Mouse (Mus musculus) myocyte (in vitro differentiated cells): ENCODE measurements around the gene Aamp. TPM values are rescaled to one million over a fixed set of nuclear protein-coding genes. Genes with fewer than 3 reads are reported as not detected.

Source experiments
- H3K27me3 ChIP-seq: one replicate; pipeline ENCODE4 v1.6.1; 2011; ENCODE audit not compliant: control insufficient read depth, insufficient read depth, insufficient read length
- H3K36me3 ChIP-seq: one replicate; pipeline ENCODE4 v1.6.1; 2011; ENCODE audit not compliant: control insufficient read depth, insufficient read depth
- H3K4me2 ChIP-seq: one replicate; pipeline ENCODE4 v1.6.1; 2011; ENCODE audit warnings: low read depth, control low read depth
- H3K4me3 ChIP-seq: one replicate; pipeline ENCODE4 v1.5.1; 2011; ENCODE audit warnings: mild to moderate bottlenecking, control low read depth, moderate library complexity
- H3K79me2 ChIP-seq: one replicate; pipeline ENCODE4 v1.6.1; 2011; ENCODE audit not compliant: control insufficient read depth, insufficient read depth
- H3ac ChIP-seq: one replicate; pipeline ENCODE4 v1.6.1; 2011; ENCODE audit not compliant: control insufficient read depth, insufficient read length
- CEBPB ChIP-seq: IDR thresholded peaks from 2 replicates; pipeline ENCODE4 v1.6.1; 2011; ENCODE audit warnings: mild to moderate bottlenecking, moderate library complexity; ENCODE audit not compliant: poor library complexity, insufficient read depth, severe bottlenecking
- E2F4 ChIP-seq: IDR thresholded peaks from one replicate; pipeline ENCODE4 v1.6.1; 2011; ENCODE audit warnings: mild to moderate bottlenecking, control low read depth, moderate library complexity; ENCODE audit not compliant: insufficient read depth
- MAX ChIP-seq: IDR thresholded peaks from one replicate; pipeline ENCODE4 v1.6.1; 2011; ENCODE audit warnings: low read depth, mild to moderate bottlenecking, control low read depth
- MYOD1 ChIP-seq, 3 experiments: IDR thresholded peaks; one replicate each; pipeline ENCODE4 v1.6.1; 2011; ENCODE audit warnings: control low read depth in 2 of 3, low read depth in 2 of 3, mild to moderate bottlenecking in 2 of 3, moderate library complexity in 1 of 3; ENCODE audit not compliant: insufficient read length in 2 of 3, control insufficient read depth in 1 of 3
- MYOG ChIP-seq, 3 experiments: IDR thresholded peaks; one replicate each; pipeline ENCODE4 v1.6.1; 2011; ENCODE audit warnings: control low read depth in 2 of 3, low read depth in 2 of 3, mild to moderate bottlenecking in 2 of 3; ENCODE audit not compliant: insufficient read length in 2 of 3, control insufficient read depth in 1 of 3, insufficient read depth in 1 of 3
- POLR2A ChIP-seq: IDR thresholded peaks from one replicate; pipeline ENCODE4 v1.6.1; 2011; ENCODE audit warnings: low read depth, mild to moderate bottlenecking, control low read depth, moderate library complexity; ENCODE audit not compliant: insufficient read length
- POLR2AphosphoS2 ChIP-seq: IDR thresholded peaks from one replicate; pipeline ENCODE4 v1.6.1; 2011; ENCODE audit warnings: low read depth, control low read depth; ENCODE audit not compliant: insufficient read length
- REST ChIP-seq: IDR thresholded peaks from one replicate; pipeline ENCODE4 v1.6.1; 2011; ENCODE audit warnings: mild to moderate bottlenecking, control low read depth, moderate library complexity; ENCODE audit not compliant: insufficient read depth, insufficient read length
- SRF ChIP-seq: IDR thresholded peaks from one replicate; pipeline ENCODE4 v1.6.1; 2011; ENCODE audit warnings: low read depth; ENCODE audit not compliant: control insufficient read depth, insufficient read length
- TCF12 ChIP-seq: IDR thresholded peaks from one replicate; pipeline ENCODE4 v1.6.1; 2011; ENCODE audit warnings: mild to moderate bottlenecking, control low read depth; ENCODE audit not compliant: poor library complexity, insufficient read depth, severe bottlenecking
- TCF3 ChIP-seq: IDR thresholded peaks from one replicate; pipeline ENCODE4 v1.6.1; 2011; ENCODE audit warnings: low read depth, control low read depth; ENCODE audit not compliant: insufficient read length
- USF1 ChIP-seq: IDR thresholded peaks from one replicate; pipeline ENCODE4 v1.6.1; 2011; ENCODE audit warnings: low read depth, mild to moderate bottlenecking, control low read depth, moderate library complexity
- polyA plus RNA-seq: library from polyadenylated mRNA; unstranded; fragments of >200 nt; fragmentation: generic; extraction: Trizol; gene quantifications from one replicate; pipeline ENCODE4 v1.2.1, GENCODE M21; 2012; ENCODE audit warnings: missing spikeins

Aamp gene
- polyA plus RNA-seq, 1 experiment, result 199 TPM

GRCm38 (mm10) chr1:74268750-74269149 is 15.8 kb downstream of the Aamp start:
- H3K79me2 ChIP-seq, result no peaks in the 10 kb centered on the region
- TF ChIP-seq MYOD1 (IDR thresholded peaks at IDR 0.05; ENCODE audit: control insufficient read depth in 1 of 3, insufficient read length in 2 of 3, low read depth in 2 of 3), result no peak
- TF ChIP-seq POLR2A, result no peak
- TF ChIP-seq USF1, result no peak
- no peak for TF ChIP-seq MYOG (IDR thresholded peaks at IDR 0.05; ENCODE audit: control insufficient read depth in 1 of 3, insufficient read depth in 1 of 3, insufficient read length in 2 of 3, low read depth in 2 of 3)
- no peak overlapping the region for H3K4me3 ChIP-seq
- H3ac ChIP-seq, result no peak overlapping the region
- H3K27me3 ChIP-seq, result no peaks in the 10 kb centered on the region
- peaks cover 30% of the 10 kb centered on the region for H3K36me3 ChIP-seq
- H3K4me2 ChIP-seq, result no peak overlapping the region

GRCm38 (mm10) chr1:74262510-74262909 is 22.0 kb downstream of the Aamp start:
- Histone ChIP-seq H3K36me3 (peaks cover 59% of the 10 kb centered on the region), H3K27me3 (no peaks in the 10 kb centered on the region), H3K4me2 (no peak overlapping the region), H3K79me2 (no peaks in the 10 kb centered on the region), H3ac (no peak overlapping the region), H3K4me3 (no peak overlapping the region)
- TF ChIP-seq MAX, result no peak
- no peak for TF ChIP-seq REST
- no peak for TF ChIP-seq E2F4
- TF ChIP-seq CEBPB, result no peak
- no peak for TF ChIP-seq TCF3
- no peak for TF ChIP-seq USF1
- no peak for TF ChIP-seq POLR2AphosphoS2
- no peak for TF ChIP-seq TCF12
- no peak for TF ChIP-seq POLR2A

- H3K4me2 ChIP-seq, result no peak overlapping the region
- no peak overlapping the region for H3K4me3 ChIP-seq
- H3K27me3 ChIP-seq, result no peaks in the 10 kb centered on the region
- H3ac ChIP-seq, result no peak overlapping the region
- peaks cover 9% of the 10 kb centered on the region for H3K79me2 ChIP-seq
- peaks cover 80% of the 10 kb centered on the region for H3K36me3 ChIP-seq
- no peak for TF ChIP-seq E2F4
- TF ChIP-seq CEBPB, result no peak
- TF ChIP-seq MYOG (IDR thresholded peaks at IDR 0.05; ENCODE audit: control insufficient read depth in 1 of 3, insufficient read depth in 1 of 3, insufficient read length in 2 of 3, low read depth in 2 of 3), result no peak
- TF ChIP-seq SRF, result no peak
- no peak for TF ChIP-seq TCF3
- TF ChIP-seq TCF12, result no peak
- no peak for TF ChIP-seq POLR2A
- no peak for TF ChIP-seq POLR2AphosphoS2
- no peak for TF ChIP-seq REST
- TF ChIP-seq MAX, result no peak
- no peak for TF ChIP-seq MYOD1 (IDR thresholded peaks at IDR 0.05; ENCODE audit: control insufficient read depth in 1 of 3, insufficient read length in 2 of 3, low read depth in 2 of 3)
- no peak for TF ChIP-seq USF1
Measured at GRCm38 (mm10) chr1:74256782-74257181, 27.8 kb downstream of the Aamp start.

DNA sequence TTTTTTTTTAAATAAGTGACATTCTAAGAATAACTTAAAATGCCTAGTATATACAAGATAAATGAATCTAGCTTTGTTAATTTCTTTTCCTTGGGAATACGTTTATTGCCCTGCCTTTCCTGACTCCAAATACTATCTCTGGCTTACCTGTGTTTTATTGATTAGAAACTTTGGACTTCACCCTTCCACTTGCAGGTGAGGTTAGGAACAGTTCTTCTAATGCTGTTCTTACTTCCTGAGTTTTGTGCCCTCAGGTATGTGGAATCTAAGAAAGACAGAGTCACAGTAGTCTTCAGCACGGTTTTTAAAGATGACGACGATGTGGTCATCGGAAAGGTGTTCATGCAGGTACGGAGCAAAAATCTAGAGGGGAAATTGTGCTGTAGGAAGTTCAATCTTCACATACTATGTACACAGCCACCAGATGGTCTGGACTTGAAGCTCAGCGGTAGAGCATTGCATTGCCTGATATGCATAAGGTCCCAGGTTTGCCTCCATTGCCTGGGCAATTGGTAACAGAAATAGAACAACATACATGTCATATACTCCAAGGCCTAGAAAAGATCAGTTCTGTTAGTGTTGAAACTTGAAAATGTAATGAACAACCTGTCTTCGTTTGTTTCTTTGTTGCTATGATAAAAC is 28.7 kb downstream of the Aamp start:
- peaks cover 81% of the 10 kb centered on the region for H3K36me3 ChIP-seq
- TF ChIP-seq MYOG (IDR thresholded peaks at IDR 0.05; ENCODE audit: control insufficient read depth in 1 of 3, insufficient read depth in 1 of 3, insufficient read length in 2 of 3, low read depth in 2 of 3) (no peak), MAX (no peak), TCF3 (no peak), SRF (no peak), USF1 (no peak), POLR2AphosphoS2 (no peak), REST (no peak), CEBPB (no peak), MYOD1 (IDR thresholded peaks at IDR 0.05; ENCODE audit: control insufficient read depth in 1 of 3, insufficient read length in 2 of 3, low read depth in 2 of 3) (no peak), TCF12 (no peak), POLR2A (no peak)
- H3K79me2 ChIP-seq, result peaks cover 17% of the 10 kb centered on the region
- H3K4me2 ChIP-seq, result no peak overlapping the region
- H3K27me3 ChIP-seq, result no peaks in the 10 kb centered on the region
- no peak overlapping the region for H3ac ChIP-seq
- H3K4me3 ChIP-seq, result no peak overlapping the region

GRCm38 (mm10) chr1:74250096-74250495 is 34.4 kb downstream of the Aamp start:
- peak overlapping the region; percentile 90 for H3K4me2 ChIP-seq
- no peak for TF ChIP-seq SRF
- TF ChIP-seq MYOD1 (IDR thresholded peaks at IDR 0.05; ENCODE audit: control insufficient read depth in 1 of 3, insufficient read length in 2 of 3, low read depth in 2 of 3), result no peak
- TF ChIP-seq POLR2AphosphoS2, result no peak
- no peak for TF ChIP-seq MAX
- TF ChIP-seq REST, result no peak
- no peak for TF ChIP-seq USF1
- TF ChIP-seq TCF3, result no peak
- TF ChIP-seq CEBPB, result no peak
- TF ChIP-seq E2F4, result no peak
- no peak for TF ChIP-seq MYOG (IDR thresholded peaks at IDR 0.05; ENCODE audit: control insufficient read depth in 1 of 3, insufficient read depth in 1 of 3, insufficient read length in 2 of 3, low read depth in 2 of 3)
- TF ChIP-seq POLR2A, result no peak
- no peak for TF ChIP-seq TCF12
- no peaks in the 10 kb centered on the region for H3K27me3 ChIP-seq
- H3K36me3 ChIP-seq, result peaks cover 43% of the 10 kb centered on the region
- H3ac ChIP-seq, result no peak overlapping the region
- no peak overlapping the region for H3K4me3 ChIP-seq
- H3K79me2 ChIP-seq, result peaks cover 51% of the 10 kb centered on the region
